Mouse (Mus musculus) kidney, embryonic 16.5 days (tissue): Measurements from ENCODE around the gene Pkd2l1. TPM values are rescaled to one million over a fixed set of nuclear protein-coding genes. Genes with fewer than 3 reads are reported as not detected.
A peak's percentile ranks its signal among the peaks of the same experiment; 100 is the strongest.

ENCODE experiments used
- ATAC-seq: fragments of 200-750 bp; cut with Nextera tagmentation; 2 replicates; pipeline ENCODE4 v1.8.0; 2017; ENCODE audit warnings: moderate TSS enrichment; ENCODE audit not compliant: low FRiP score, low TSS enrichment
- H3K27ac ChIP-seq: fragments of 300-500 bp; sonication (generic); 2 replicates; pipeline ENCODE4 v1.5.1; 2014; ENCODE audit warnings: low read length
- H3K27me3 ChIP-seq: fragments of 300-500 bp; sonication (generic); 2 replicates; pipeline ENCODE4 v1.6.1; 2014; ENCODE audit warnings: low read length, control low read depth, mixed read lengths; ENCODE audit not compliant: insufficient read depth
- H3K36me3 ChIP-seq: fragments of 300-500 bp; sonication (generic); 2 replicates; pipeline ENCODE4 v1.6.1; 2014; ENCODE audit warnings: low read length, control low read depth, mixed read lengths; ENCODE audit not compliant: insufficient read depth
- H3K4me1 ChIP-seq: fragments of 300-500 bp; sonication (generic); 2 replicates; pipeline ENCODE4 v1.6.1; 2014; ENCODE audit warnings: low read length, control low read depth, mixed read lengths; ENCODE audit not compliant: insufficient read depth
- H3K4me2 ChIP-seq: fragments of 300-500 bp; sonication (generic); replicated peaks from 2 replicates; pipeline ENCODE4 v1.6.1; 2014; ENCODE audit warnings: low read depth, low read length
- H3K4me3 ChIP-seq: fragments of 300-500 bp; sonication (generic); 2 replicates; pipeline ENCODE4 v1.5.1; 2014; ENCODE audit warnings: mild to moderate bottlenecking, low read length
- H3K9ac ChIP-seq: fragments of 300-500 bp; sonication (generic); replicated peaks from 2 replicates; pipeline ENCODE4 v1.6.1; 2014; ENCODE audit warnings: low read length
- H3K9me3 ChIP-seq: fragments of 300-500 bp; sonication (generic); 2 replicates; pipeline ENCODE4 v1.6.1; 2016; ENCODE audit warnings: low read length, control low read depth
- WGBS: fragments of 180-500 bp; shearing (Covaris S2); extraction: QIAGEN DNeasy Blood & Tissue Kit; methylation state at CpG from one replicate; pipeline ENCODE4 v1.1.7; 2014; 5-methylcytosine and 5-hydroxymethylcytosine counted together
- polyA plus RNA-seq: library from polyadenylated mRNA; unstranded; fragments of >200 nt; fragmentation: Nextera tagmentation; extraction: Ambion mirVana; gene quantifications from 2 replicates; pipeline ENCODE4 v1.2.1, GENCODE M21; 2015

The Pkd2l1 gene
- polyA plus RNA-seq, 1 experiment from 2014 or later, result not detected

DNA sequence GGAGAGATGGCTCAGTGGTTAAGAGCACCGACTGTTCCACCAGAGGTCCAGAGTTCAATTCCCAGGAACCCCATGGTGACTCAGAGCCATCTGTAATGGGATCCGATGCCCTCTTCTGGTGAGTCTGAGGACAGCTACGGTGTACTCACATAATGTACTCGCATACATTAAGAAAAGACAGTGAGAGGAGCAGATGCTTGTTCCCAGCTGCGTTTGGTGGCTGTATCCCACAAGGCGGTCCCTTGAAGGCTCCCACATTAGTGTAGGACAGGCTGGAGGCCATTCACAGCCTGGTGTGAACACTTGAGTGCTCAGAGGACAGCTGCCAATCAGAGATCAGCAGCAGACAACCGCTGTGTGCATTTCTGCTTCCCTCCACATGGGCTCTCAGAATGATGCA, 80.5 kb downstream of the Pkd2l1 start:
- Histone ChIP-seq H3K4me3 (no peak overlapping the region), H3K27ac (no peak overlapping the region), H3K36me3 (peaks cover 36% of the 10 kb centered on the region), H3K9me3 (no peaks in the 10 kb centered on the region), H3K9ac (no peak overlapping the region), H3K27me3 (no peaks in the 10 kb centered on the region), H3K4me1 (peaks cover 6% of the 10 kb centered on the region), H3K4me2 (no peak overlapping the region)
- WGBS, result 66% methylated on average over 7 of the region's 7 CpGs
- no peak for ATAC-seq

DNA sequence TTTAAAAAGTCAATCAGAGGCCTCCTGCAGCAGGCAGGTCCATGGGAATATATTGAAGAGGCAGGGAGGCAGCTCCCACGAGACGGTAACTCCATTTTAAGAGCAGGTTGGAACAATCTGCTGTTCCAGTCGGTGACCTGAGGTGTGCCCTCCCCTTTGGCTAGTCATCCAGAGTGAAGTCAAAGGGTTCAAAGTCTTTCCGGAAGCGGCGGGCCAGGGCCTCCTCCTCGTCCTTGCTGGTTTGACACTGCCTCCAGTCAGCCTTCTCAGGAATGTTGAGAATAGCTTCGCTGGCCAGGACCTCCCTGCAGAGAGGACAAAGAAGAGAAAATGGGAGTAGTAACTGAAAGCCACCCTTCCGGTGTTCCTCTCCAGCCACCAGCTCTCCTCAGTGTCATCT, 81.9 kb downstream of the Pkd2l1 start:
- Histone ChIP-seq H3K9me3 (no peaks in the 10 kb centered on the region), H3K27ac (peak overlapping the region; percentile 56), H3K9ac (no peak overlapping the region), H3K4me3 (no peak overlapping the region), H3K4me1 (peaks cover 13% of the 10 kb centered on the region), H3K27me3 (no peaks in the 10 kb centered on the region), H3K36me3 (peaks cover 36% of the 10 kb centered on the region), H3K4me2 (no peak overlapping the region)
- no peak; the same call in 1 of the 2 replicates for ATAC-seq
- 53% methylated on average over 9 of the region's 9 CpGs for WGBS

DNA sequence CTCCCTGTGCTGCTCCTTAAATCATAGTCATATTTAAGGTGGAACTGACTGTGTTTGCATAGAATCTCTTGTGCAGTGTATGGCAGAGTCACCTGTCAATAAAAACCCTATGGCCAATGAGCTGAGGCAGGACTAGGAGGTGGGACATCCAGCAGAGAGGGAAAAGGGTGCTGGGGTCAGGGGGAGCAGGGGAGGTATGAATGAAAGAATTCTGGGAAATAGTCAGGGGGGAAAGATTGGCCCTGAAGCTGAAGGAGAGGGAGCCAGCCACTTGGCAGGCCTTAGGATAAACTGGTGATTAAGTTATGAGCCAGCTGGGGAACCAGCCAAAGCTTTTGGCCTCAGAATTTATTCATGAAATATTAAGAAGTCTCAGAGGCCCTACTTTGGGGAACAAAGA, 83.2 kb downstream of the Pkd2l1 start:
- Histone ChIP-seq H3K9me3 (no peaks in the 10 kb centered on the region), H3K27ac (no peak overlapping the region), H3K27me3 (no peaks in the 10 kb centered on the region), H3K9ac (no peak overlapping the region), H3K36me3 (peaks cover 29% of the 10 kb centered on the region), H3K4me1 (peaks cover 23% of the 10 kb centered on the region), H3K4me2 (no peak overlapping the region), H3K4me3 (no peak overlapping the region)
- no peak for ATAC-seq

DNA sequence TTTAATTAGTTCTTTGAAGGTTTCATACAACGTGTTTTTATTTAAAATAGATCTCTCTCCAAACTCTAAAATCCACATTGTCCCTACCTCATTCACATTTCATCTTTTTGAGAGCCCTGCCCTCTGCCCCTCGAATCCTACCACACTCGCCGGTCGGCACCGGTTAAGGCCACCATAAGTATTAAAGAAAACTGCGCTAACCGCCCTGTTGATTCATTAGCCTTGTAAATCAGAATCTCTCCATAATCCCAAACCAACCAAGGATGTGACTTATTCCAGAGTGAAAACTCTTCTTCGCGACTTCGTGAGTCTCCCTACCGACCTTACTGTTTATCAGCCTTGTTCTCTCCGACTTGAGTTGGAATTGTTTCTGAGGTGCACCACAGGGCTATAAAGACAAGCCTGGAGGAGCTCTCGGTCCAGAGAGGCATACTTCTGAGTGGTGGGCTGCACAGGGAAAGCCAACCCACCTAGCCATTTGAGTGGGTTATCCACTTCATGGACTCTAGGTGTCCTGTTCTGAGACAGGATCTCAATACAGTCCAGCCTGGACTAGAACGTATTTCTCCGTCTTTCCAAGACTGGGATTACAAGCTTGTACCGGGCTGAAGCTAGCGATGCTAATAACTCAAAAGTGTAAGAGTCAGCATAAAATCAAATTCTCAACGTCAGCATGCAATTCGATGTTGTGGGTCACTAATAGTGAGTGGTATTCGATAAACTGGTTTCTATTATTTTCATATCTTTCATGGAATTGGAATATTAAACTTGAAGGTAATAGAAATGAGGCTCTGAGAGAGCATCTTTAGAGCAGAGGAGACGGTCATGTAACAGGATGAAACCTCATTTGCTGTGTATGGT, 84.4 kb downstream of the Pkd2l1 start:
- H3K4me2 ChIP-seq, result peak overlapping the region; percentile 86
- H3K27ac ChIP-seq, result peak overlapping the region; percentile 74
- peak overlapping the region; percentile 96 for H3K4me3 ChIP-seq
- H3K36me3 ChIP-seq, result peaks cover 18% of the 10 kb centered on the region
- ATAC-seq, result peak; percentile 37; the same call in 1 of the 2 replicates
- H3K27me3 ChIP-seq, result no peaks in the 10 kb centered on the region
- no peaks in the 10 kb centered on the region for H3K9me3 ChIP-seq
- peaks cover 23% of the 10 kb centered on the region for H3K4me1 ChIP-seq
- H3K9ac ChIP-seq, result peak overlapping the region; percentile 95
- WGBS, result 29% methylated on average over 22 of the region's 22 CpGs

DNA sequence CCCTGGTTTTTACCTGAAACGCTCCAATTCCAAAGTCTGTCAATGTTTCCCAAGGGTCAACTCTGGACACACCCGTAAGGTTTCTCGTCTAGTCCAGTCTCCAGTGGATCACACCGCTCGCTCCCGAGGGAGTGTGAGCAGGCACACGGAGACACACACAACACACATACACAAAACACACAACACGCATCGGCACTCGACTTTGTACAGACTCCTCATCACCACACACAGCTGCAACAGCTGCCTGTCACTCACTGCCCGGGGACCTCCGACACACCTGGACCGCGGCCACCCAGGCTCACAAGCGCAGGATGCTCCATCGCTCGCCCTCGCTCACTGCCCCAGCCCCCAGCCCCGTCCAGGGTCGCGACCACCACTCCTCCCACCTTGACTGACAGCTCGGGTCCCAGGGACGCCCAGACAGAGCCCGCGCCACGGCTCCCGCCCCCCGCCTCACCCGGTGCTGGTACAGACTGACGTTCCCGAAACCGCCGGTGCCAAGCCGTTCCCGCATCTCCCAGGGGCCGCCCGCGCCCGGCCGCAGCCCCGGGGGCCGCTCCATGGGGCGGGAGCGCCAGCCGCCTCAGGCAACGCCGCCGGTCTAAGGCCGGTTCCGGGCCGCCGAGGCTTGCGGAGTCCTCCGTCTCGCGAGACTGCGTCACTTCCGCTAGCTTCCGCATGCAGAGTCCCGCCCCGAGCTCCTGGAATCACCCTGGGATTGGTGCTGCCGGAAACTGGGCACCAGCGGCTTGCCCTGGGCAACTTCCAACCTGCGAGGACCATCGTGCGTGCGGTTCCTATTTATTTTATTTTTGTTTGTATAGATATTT, 85.2 kb downstream of the Pkd2l1 start, which contains the start of gene Chuk:
Gene Chuk, minus strand, starts transcription at position 650 of the 830 bp plus-strand sequence.
- Histone ChIP-seq H3K27ac (peak within 1 kb of the TSS; percentile 74), H3K4me3 (peak within 1 kb of the TSS; percentile 96), H3K4me1 (peaks cover 23% of the 10 kb centered on the region), H3K27me3 (no peaks in the 10 kb centered on the region), H3K9me3 (no peaks in the 10 kb centered on the region), H3K4me2 (peak within 1 kb of the TSS; percentile 86), H3K9ac (peak within 1 kb of the TSS; percentile 95), H3K36me3 (peaks cover 10% of the 10 kb centered on the region)
- under 1% methylated on average over 66 of the region's 67 CpGs for WGBS
- peak; percentile 97 for ATAC-seq

DNA sequence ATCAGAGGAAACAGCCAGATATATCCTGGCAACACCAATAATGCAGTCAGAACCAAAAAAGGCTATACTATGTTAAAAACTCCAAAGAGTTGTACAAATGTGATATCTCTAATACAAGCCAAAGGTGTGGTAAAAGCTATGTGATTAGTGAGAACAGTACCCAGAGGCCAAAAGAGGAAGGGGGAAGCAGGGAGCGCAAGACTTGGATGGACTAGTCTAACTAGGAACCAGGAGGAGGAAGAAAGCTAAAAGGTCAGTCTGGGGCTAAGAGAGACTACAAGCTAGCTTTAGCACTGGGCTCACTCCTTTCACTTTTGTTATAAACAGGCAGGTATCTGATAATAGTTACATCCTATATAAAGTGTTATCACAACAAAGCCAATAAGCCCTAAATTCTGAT, 87.8 kb downstream of the Pkd2l1 start:
- H3K9me3 ChIP-seq, result no peaks in the 10 kb centered on the region
- no peak overlapping the region for H3K4me2 ChIP-seq
- 92% methylated on average over 1 of the region's 1 CpGs for WGBS
- no peak overlapping the region for H3K4me3 ChIP-seq
- H3K27me3 ChIP-seq, result no peaks in the 10 kb centered on the region
- H3K9ac ChIP-seq, result no peak overlapping the region
- no peak overlapping the region for H3K27ac ChIP-seq
- H3K4me1 ChIP-seq, result peaks cover 23% of the 10 kb centered on the region
- ATAC-seq, result no peak
- peaks cover 8% of the 10 kb centered on the region for H3K36me3 ChIP-seq

DNA sequence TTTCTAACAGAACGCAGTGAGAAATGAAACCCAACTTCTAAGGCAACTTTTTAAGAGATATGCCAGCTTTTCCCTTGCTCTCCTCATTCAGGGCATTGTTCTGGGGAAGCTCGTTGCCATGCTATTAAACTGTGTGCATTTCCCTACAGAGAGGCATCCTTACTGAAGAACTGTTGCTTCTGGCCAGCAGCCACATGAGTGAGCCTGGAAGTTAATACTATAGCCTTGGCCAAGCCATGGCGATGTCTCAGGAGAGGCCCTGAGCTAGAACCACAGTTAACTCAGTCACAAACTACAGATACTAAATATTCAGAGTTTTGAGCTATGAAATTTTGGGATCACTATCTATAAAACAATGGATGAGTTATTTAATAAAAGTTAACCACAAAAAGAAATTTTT, 89.2 kb downstream of the Pkd2l1 start:
- WGBS, result 76% methylated on average over 3 of the region's 3 CpGs
- ATAC-seq, result no peak

DNA sequence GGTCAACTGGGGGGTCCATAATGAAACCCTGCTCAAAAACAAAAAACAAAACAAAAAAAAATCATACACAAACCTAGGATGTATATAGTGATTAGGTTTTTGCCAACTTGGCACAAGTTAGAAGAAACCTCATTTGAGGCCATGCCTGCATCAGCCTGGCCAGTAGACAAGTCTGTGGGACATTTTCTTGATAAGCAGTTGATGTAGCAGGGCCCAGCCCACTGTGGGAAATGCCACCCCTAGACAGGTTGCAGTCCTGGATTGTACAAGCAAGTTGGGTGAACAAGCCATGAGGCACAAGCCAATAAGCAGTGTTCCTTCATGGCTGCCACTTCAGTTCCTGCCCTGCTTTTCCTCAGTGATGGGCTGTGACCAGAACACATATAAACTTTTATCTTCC, 91.4 kb downstream of the Pkd2l1 start:
- Histone ChIP-seq H3K4me2 (no peak overlapping the region), H3K36me3 (peaks cover 27% of the 10 kb centered on the region), H3K4me3 (no peak overlapping the region), H3K27me3 (no peaks in the 10 kb centered on the region), H3K27ac (no peak overlapping the region), H3K4me1 (peaks cover 10% of the 10 kb centered on the region; the same call in 1 of the 2 replicates), H3K9me3 (peaks cover under 1% of the 10 kb centered on the region), H3K9ac (no peak overlapping the region)
- ATAC-seq, result no peak

More for the DNA sequence above, 89.2 kb downstream of the Pkd2l1 start:
- Histone ChIP-seq H3K27me3 (no peaks in the 10 kb centered on the region), H3K9me3 (no peaks in the 10 kb centered on the region), H3K9ac (no peak overlapping the region), H3K27ac (no peak overlapping the region), H3K36me3 (peaks cover 15% of the 10 kb centered on the region), H3K4me3 (no peak overlapping the region), H3K4me2 (no peak overlapping the region), H3K4me1 (peaks cover 21% of the 10 kb centered on the region)
